Mouse (Mus musculus) hematopoietic multipotent progenitor cell, adult 10-12 weeks (in vitro differentiated cells): ENCODE measurements around the gene Gpc1. TPM values are rescaled to one million over a fixed set of nuclear protein-coding genes. Genes with fewer than 3 reads are reported as not detected.

ENCODE experiments used
- polyA plus RNA-seq: library from polyadenylated mRNA; stranded (reverse); fragments of >175 nt; gene quantifications from 2 replicates; pipeline ENCODE4 v1.2.3, GENCODE M21; 2012; ENCODE audit warnings: low replicate concordance

Gene Gpc1
- 11.9 and 27.8 TPM in 2 replicates for polyA plus RNA-seq

DNA sequence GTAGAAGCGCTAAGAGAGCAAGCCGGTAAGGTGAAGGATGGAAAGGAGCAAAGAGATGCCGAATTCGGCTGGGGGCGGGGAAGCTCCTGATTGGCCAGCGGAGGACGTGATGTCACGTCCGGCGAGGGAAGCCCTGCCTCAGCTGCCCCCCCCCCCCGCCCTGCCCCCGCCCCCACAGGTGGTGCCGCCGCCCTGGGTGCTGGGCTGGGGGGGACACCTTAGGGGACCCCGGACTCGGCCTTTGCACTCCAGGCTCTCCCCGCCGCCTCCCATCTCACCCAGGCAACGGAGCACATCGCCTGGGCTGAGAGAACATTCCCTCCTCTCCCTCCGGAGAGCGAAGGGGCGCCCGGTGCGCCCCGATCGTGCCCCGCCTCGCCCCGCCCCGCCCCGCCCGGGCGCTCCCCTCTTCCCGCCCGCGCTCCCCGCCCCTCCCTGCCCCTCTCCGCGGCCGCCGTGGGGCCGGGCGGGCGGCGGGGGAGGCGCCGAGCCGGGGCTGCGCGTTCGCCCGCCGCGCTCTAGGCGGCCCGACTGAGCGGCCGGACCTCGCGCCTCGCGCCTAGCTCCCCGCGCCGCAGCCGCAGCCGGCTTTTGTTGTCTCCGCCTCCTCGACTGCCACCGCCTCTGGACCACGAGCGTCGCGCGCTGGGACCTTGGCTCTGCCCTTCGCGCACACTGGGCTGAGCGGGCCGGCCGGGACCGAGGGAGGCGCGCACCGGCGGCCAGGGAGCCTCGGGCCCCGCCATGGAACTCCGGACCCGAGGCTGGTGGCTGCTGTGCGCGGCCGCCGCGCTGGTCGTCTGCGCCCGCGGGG is at the start of gene Gpc1:
Gene Gpc1 (plus strand): TSS at position 458 of the 814 bp plus-strand sequence.

DNA sequence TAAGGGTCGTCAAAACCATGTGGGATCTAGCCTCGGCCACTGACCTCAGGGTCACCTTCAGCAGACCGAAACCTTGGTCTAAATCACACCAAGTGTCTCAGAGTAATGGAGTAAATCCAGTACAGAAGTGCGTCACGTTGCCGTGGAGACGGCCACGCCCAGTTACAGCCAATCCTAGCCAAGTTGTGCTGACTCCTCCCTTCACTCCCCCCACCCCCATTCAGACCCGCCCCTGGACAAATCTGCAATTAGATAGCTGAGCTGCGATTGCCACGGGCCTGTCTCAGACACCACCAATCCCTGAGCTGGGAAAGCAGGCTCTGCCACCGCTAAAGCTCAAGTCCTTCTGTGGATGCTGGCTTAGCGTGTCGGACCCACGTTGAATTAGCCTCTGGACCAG is 71.3 kb downstream of the Gpc1 start, which contains the start of gene Ankmy1:
Gene Ankmy1 (minus strand): TSS at position 121 of the 400 bp plus-strand sequence.

DNA sequence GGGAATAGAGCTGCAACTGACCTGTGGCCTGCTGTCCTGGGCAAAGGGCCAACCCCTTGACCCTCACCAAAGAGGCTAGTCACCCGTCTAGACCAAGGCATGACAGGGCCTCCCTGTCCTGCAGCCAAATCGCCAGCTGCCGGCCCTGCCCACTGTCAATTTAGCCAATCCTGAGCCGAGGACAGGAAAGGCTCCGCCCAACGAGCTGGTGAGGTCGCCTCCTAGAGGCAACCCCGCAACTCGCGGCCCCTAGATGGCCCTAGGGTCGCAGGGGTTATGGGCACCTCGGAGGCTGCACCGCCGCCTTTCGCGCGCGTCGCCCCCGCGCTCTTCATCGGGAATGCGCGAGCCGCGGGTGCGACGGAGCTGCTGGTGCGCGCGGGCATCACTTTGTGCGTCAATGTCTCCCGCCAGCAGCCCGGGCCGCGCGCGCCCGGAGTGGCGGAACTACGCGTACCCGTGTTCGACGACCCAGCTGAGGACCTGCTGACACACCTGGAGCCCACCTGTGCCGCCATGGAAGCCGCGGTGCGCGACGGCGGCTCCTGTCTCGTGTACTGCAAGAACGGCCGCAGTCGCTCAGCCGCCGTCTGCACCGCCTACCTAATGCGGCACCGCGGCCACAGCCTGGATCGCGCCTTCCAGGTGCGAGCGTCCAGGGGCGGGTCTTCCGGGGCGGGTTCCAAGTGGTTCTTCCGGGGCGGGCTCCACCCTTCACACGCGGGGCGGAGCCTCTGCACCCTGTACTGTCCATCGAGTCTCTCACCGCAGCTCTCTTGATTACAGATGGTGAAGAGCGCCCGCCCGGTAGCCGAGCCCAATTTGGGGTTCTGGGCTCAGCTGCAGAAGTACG is 75.6 kb downstream of the Gpc1 start, which contains the start of gene Dusp28:
Gene Dusp28 (plus strand): TSS at position 203 of the 853 bp plus-strand sequence.

Other genes starting within 250 kb of the Gpc1 start
- 0.03 TPM in 1 of 2 replicates, not detected in the other for gene Olfr1412, start 245.9 kb upstream of the Gpc1 start, polyA plus RNA-seq
- not detected in 2 replicates for gene Olfr1411, start 237.2 kb upstream of the Gpc1 start, polyA plus RNA-seq
- not detected in 2 replicates for gene Olfr1410, start 225.9 kb upstream of the Gpc1 start, polyA plus RNA-seq
- not detected in 2 replicates for gene Olfr12, start 213.9 kb upstream of the Gpc1 start, polyA plus RNA-seq
- 27.8 and 86.4 TPM in 2 replicates for gene Cops9, start 189.7 kb upstream of the Gpc1 start, polyA plus RNA-seq
- 0.24 and 0.25 TPM in 2 replicates for gene Otos, start 182.8 kb upstream of the Gpc1 start, polyA plus RNA-seq
- gene Ankmy1, start 71.3 kb downstream of the Gpc1 start, polyA plus RNA-seq = 0.30 and 0.40 TPM in 2 replicates
- gene Dusp28, start 75.3 kb downstream of the Gpc1 start, polyA plus RNA-seq = 14.8 TPM in 2 replicates
- 264 and 516 TPM in 2 replicates for gene Rnpepl1, start 79.1 kb downstream of the Gpc1 start, polyA plus RNA-seq
- 13.9 and 21.5 TPM in 2 replicates for gene Capn10, start 102.7 kb downstream of the Gpc1 start, polyA plus RNA-seq
- gene Gpr35, start 119.2 kb downstream of the Gpc1 start, polyA plus RNA-seq = 5.8 and 12.5 TPM in 2 replicates
- not detected in 2 replicates for gene Aqp12, start 174.7 kb downstream of the Gpc1 start, polyA plus RNA-seq